Mouse (Mus musculus) liver, embryonic 15.5 days (tissue): Measurements from ENCODE around the gene Ascl1. TPM values are rescaled to one million over a fixed set of nuclear protein-coding genes. Genes with fewer than 3 reads are reported as not detected.

Experiments used
- polyA plus RNA-seq: library from polyadenylated mRNA; unstranded; fragments of >200 nt; fragmentation: Nextera tagmentation; extraction: Ambion mirVana; gene quantifications from 2 replicates; pipeline ENCODE4 v1.2.1, GENCODE M21; 2015

Gene Ascl1
- polyA plus RNA-seq, 1 experiment from 2014 or later: 0.03 TPM

Other genes starting within 250 kb of the Ascl1 start
- 44.8 and 45.4 TPM in 2 replicates for gene Pah, start 28.1 kb upstream of the Ascl1 start, polyA plus RNA-seq